Mouse (Mus musculus): ENCODE results near the gene Cd47. TPM values are rescaled to one million over a fixed set of nuclear protein-coding genes. Genes with fewer than 3 reads are reported as not detected.

The Cd47 gene
- polyA plus RNA-seq, 1 experiment from 2014 or later = 93.0 TPM

GRCm38 (mm10) chr16:49866617-49867016 lies 66.3 kb downstream of the Cd47 start:
- H3K4me1 ChIP-seq (ENCODE audit: control insufficient read depth, insufficient read depth, low read length) = no peaks in the 10 kb centered on the region
- H3K27me3 ChIP-seq (ENCODE audit: control insufficient read depth, insufficient read depth, low read length) = no peaks in the 10 kb centered on the region
- H3K4me3 ChIP-seq (ENCODE audit: low read length) = no peak overlapping the region
- H3K9ac ChIP-seq (ENCODE audit: low read length) = no peak overlapping the region
- H3K27ac ChIP-seq (ENCODE audit: low read length) = no peak overlapping the region
- H3K9me3 ChIP-seq (replicated peaks; ENCODE audit: control insufficient read depth, low read length) = peaks cover 3% of the 10 kb centered on the region; the same call in 1 of the 2 replicates
- H3K36me3 ChIP-seq (ENCODE audit: control insufficient read depth, insufficient read depth) = peaks cover 24% of the 10 kb centered on the region
- H3K4me2 ChIP-seq (ENCODE audit: low read depth, low read length) = no peak overlapping the region
- ATAC-seq (replicated peaks; ENCODE audit: extremely low read depth, insufficient read depth, low FRiP score) = no peak
- 84% methylated on average over 2 of the region's 2 CpGs for WGBS

- Histone ChIP-seq H3K9me3 (replicated peaks; ENCODE audit: control insufficient read depth, low read length) (peaks cover 3% of the 10 kb centered on the region; the same call in 1 of the 2 replicates), H3K4me3 (ENCODE audit: low read length) (no peak overlapping the region), H3K27ac (ENCODE audit: low read length) (no peak overlapping the region), H3K36me3 (ENCODE audit: control insufficient read depth, insufficient read depth) (peaks cover 24% of the 10 kb centered on the region), H3K9ac (ENCODE audit: low read length) (no peak overlapping the region), H3K27me3 (ENCODE audit: control insufficient read depth, insufficient read depth, low read length) (no peaks in the 10 kb centered on the region), H3K4me2 (ENCODE audit: low read depth, low read length) (no peak overlapping the region), H3K4me1 (ENCODE audit: control insufficient read depth, insufficient read depth, low read length) (no peaks in the 10 kb centered on the region)
- 91% methylated on average over 1 of the region's 1 CpGs for WGBS
- ATAC-seq (replicated peaks; ENCODE audit: extremely low read depth, insufficient read depth, low FRiP score) = no peak
Observed at GRCm38 (mm10) chr16:49868278-49868677, 67.9 kb downstream of the Cd47 start.

DNA sequence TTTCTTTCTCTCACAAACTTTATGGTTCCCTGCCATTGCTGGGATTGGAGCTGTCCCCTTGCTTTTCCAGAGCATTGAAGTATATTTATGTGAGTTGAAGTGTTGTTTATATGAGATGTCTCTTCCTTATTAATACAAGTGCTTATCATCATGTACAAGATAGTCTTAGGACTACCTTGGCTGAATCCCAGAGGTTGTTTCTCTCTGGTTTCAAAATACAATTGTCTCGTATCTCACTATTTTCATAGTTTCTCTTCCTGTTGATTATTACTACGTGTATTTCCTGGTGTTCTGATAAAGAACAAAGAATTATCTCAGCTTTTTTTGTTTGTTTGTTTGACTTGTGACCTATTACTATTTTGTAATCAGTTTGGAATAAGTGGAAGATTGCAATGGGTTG lies 73.6 kb downstream of the Cd47 start:
- WGBS = 51% methylated on average over 2 of the region's 2 CpGs
- H3K27me3 ChIP-seq (ENCODE audit: control insufficient read depth, insufficient read depth, low read length) = no peaks in the 10 kb centered on the region
- no peak overlapping the region for H3K27ac ChIP-seq (ENCODE audit: low read length)

GRCm38 (mm10) chr16:49874546-49874945 lies 74.2 kb downstream of the Cd47 start:
- no peak overlapping the region for H3K4me3 ChIP-seq (ENCODE audit: low read length)
- H3K9ac ChIP-seq (ENCODE audit: low read length) = no peak overlapping the region
- H3K27me3 ChIP-seq (ENCODE audit: control insufficient read depth, insufficient read depth, low read length) = no peaks in the 10 kb centered on the region
- no peaks in the 10 kb centered on the region for H3K4me1 ChIP-seq (ENCODE audit: control insufficient read depth, insufficient read depth, low read length)
- H3K4me2 ChIP-seq (ENCODE audit: low read depth, low read length) = no peak overlapping the region
- H3K27ac ChIP-seq (ENCODE audit: low read length) = no peak overlapping the region
- 30% methylated on average over 1 of the region's 1 CpGs for WGBS
- ATAC-seq (replicated peaks; ENCODE audit: extremely low read depth, insufficient read depth, low FRiP score) = no peak
- no peaks in the 10 kb centered on the region for H3K9me3 ChIP-seq (replicated peaks; ENCODE audit: control insufficient read depth, low read length)
- H3K36me3 ChIP-seq (ENCODE audit: control insufficient read depth, insufficient read depth) = peaks cover 4% of the 10 kb centered on the region

More for the DNA sequence above, 73.6 kb downstream of the Cd47 start:
- Histone ChIP-seq H3K36me3 (ENCODE audit: control insufficient read depth, insufficient read depth) (peaks cover 8% of the 10 kb centered on the region), H3K4me3 (ENCODE audit: low read length) (no peak overlapping the region), H3K9me3 (replicated peaks; ENCODE audit: control insufficient read depth, low read length) (no peaks in the 10 kb centered on the region), H3K9ac (ENCODE audit: low read length) (no peak overlapping the region), H3K4me2 (ENCODE audit: low read depth, low read length) (no peak overlapping the region), H3K4me1 (ENCODE audit: control insufficient read depth, insufficient read depth, low read length) (no peaks in the 10 kb centered on the region)
- ATAC-seq (replicated peaks; ENCODE audit: extremely low read depth, insufficient read depth, low FRiP score) = no peak

GRCm38 (mm10) chr16:49876291-49877030 lies 76.1 kb downstream of the Cd47 start:
- WGBS = 74% methylated on average over 9 of the region's 9 CpGs
- H3K27ac ChIP-seq (ENCODE audit: low read length) = no peak overlapping the region
- no peaks in the 10 kb centered on the region for H3K9me3 ChIP-seq (replicated peaks; ENCODE audit: control insufficient read depth, low read length)
- H3K36me3 ChIP-seq (ENCODE audit: control insufficient read depth, insufficient read depth) = no peaks in the 10 kb centered on the region
- no peak overlapping the region for H3K4me3 ChIP-seq (ENCODE audit: low read length)
- no peak overlapping the region for H3K9ac ChIP-seq (ENCODE audit: low read length)
- no peaks in the 10 kb centered on the region for H3K4me1 ChIP-seq (ENCODE audit: control insufficient read depth, insufficient read depth, low read length)
- no peak for ATAC-seq (replicated peaks; ENCODE audit: extremely low read depth, insufficient read depth, low FRiP score)
- no peaks in the 10 kb centered on the region for H3K27me3 ChIP-seq (ENCODE audit: control insufficient read depth, insufficient read depth, low read length)
- no peak overlapping the region for H3K4me2 ChIP-seq (ENCODE audit: low read depth, low read length)

GRCm38 (mm10) chr16:49877243-49877642 lies 76.9 kb downstream of the Cd47 start:
- 88% methylated on average over 9 of the region's 9 CpGs for WGBS
- H3K4me2 ChIP-seq (ENCODE audit: low read depth, low read length) = no peak overlapping the region

GRCm38 (mm10) chr16:49878051-49878450 lies 77.7 kb downstream of the Cd47 start:
- Histone ChIP-seq H3K27ac (ENCODE audit: low read length) (no peak overlapping the region), H3K9ac (ENCODE audit: low read length) (no peak overlapping the region), H3K36me3 (ENCODE audit: control insufficient read depth, insufficient read depth) (no peaks in the 10 kb centered on the region), H3K4me2 (ENCODE audit: low read depth, low read length) (no peak overlapping the region), H3K9me3 (replicated peaks; ENCODE audit: control insufficient read depth, low read length) (no peaks in the 10 kb centered on the region), H3K4me3 (ENCODE audit: low read length) (no peak overlapping the region), H3K4me1 (ENCODE audit: control insufficient read depth, insufficient read depth, low read length) (no peaks in the 10 kb centered on the region), H3K27me3 (ENCODE audit: control insufficient read depth, insufficient read depth, low read length) (no peaks in the 10 kb centered on the region)
- 86% methylated on average over 2 of the region's 2 CpGs for WGBS
- ATAC-seq (replicated peaks; ENCODE audit: extremely low read depth, insufficient read depth, low FRiP score) = no peak

More at GRCm38 (mm10) chr16:49877243-49877642, 76.9 kb downstream of the Cd47 start:
- H3K27me3 ChIP-seq (ENCODE audit: control insufficient read depth, insufficient read depth, low read length) = no peaks in the 10 kb centered on the region
- no peaks in the 10 kb centered on the region for H3K9me3 ChIP-seq (replicated peaks; ENCODE audit: control insufficient read depth, low read length)
- H3K27ac ChIP-seq (ENCODE audit: low read length) = no peak overlapping the region
- H3K36me3 ChIP-seq (ENCODE audit: control insufficient read depth, insufficient read depth) = no peaks in the 10 kb centered on the region
- no peaks in the 10 kb centered on the region for H3K4me1 ChIP-seq (ENCODE audit: control insufficient read depth, insufficient read depth, low read length)
- H3K4me3 ChIP-seq (ENCODE audit: low read length) = no peak overlapping the region
- ATAC-seq (replicated peaks; ENCODE audit: extremely low read depth, insufficient read depth, low FRiP score) = no peak
- H3K9ac ChIP-seq (ENCODE audit: low read length) = no peak overlapping the region

DNA sequence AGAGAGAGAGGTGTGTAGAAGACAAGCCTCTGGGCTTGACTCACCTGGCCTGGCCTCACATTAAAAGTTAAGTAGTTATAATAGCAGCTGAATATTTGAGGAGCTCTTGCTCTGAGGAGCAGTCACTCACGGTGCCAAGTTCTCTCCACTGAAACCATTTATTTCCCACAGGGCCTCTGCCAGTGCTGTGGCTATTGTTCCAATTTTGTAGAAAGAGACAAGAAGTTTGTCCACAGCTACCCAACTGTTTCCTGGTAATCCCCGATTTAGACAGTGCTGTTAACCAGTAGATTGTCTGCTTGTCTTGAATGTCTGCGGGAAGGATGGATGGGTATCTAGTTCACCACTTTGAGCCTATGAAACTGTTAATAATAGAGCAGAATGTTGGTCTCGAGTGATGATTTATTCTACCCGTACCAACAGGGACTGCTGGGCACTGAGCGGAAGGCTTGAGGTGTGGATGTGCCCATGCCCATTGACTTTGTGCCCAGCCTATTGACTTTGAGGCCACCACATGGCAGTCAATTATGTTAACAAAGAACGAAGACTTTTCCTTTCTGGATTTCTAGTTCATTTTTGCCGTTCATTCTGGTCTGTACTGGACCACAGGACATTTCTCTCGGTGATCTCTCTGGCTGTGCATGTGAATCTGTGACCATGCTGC lies 86.2 kb downstream of the Cd47 start:
- no peaks in the 10 kb centered on the region for H3K9me3 ChIP-seq (replicated peaks; ENCODE audit: control insufficient read depth, low read length)
- no peak overlapping the region for H3K4me3 ChIP-seq (ENCODE audit: low read length)
- no peaks in the 10 kb centered on the region for H3K27me3 ChIP-seq (ENCODE audit: control insufficient read depth, insufficient read depth, low read length)
- H3K4me2 ChIP-seq (ENCODE audit: low read depth, low read length) = no peak overlapping the region
- peaks cover 16% of the 10 kb centered on the region for H3K4me1 ChIP-seq (ENCODE audit: control insufficient read depth, insufficient read depth, low read length)
- no peak for ATAC-seq (replicated peaks; ENCODE audit: extremely low read depth, insufficient read depth, low FRiP score)
- no peak overlapping the region for H3K9ac ChIP-seq (ENCODE audit: low read length)
- peaks cover 9% of the 10 kb centered on the region for H3K36me3 ChIP-seq (ENCODE audit: control insufficient read depth, insufficient read depth)
- H3K27ac ChIP-seq (ENCODE audit: low read length) = no peak overlapping the region
- WGBS = 94% methylated on average over 9 of the region's 9 CpGs

GRCm38 (mm10) chr16:49887290-49887689 lies 87.0 kb downstream of the Cd47 start:
- Histone ChIP-seq H3K27ac (ENCODE audit: low read length) (no peak overlapping the region), H3K4me1 (ENCODE audit: control insufficient read depth, insufficient read depth, low read length) (peaks cover 16% of the 10 kb centered on the region), H3K4me3 (ENCODE audit: low read length) (no peak overlapping the region), H3K27me3 (ENCODE audit: control insufficient read depth, insufficient read depth, low read length) (no peaks in the 10 kb centered on the region), H3K36me3 (ENCODE audit: control insufficient read depth, insufficient read depth) (peaks cover 13% of the 10 kb centered on the region), H3K9me3 (replicated peaks; ENCODE audit: control insufficient read depth, low read length) (peaks cover 2% of the 10 kb centered on the region; the same call in 1 of the 2 replicates), H3K9ac (ENCODE audit: low read length) (no peak overlapping the region), H3K4me2 (ENCODE audit: low read depth, low read length) (no peak overlapping the region)
- ATAC-seq (replicated peaks; ENCODE audit: extremely low read depth, insufficient read depth, low FRiP score) = no peak
- 65% methylated on average over 3 of the region's 3 CpGs for WGBS

Data from heart, embryonic 16.5 days (tissue).